Mouse (Mus musculus): Measurements from ENCODE around the gene Slxl1. TPM values are rescaled to one million over a fixed set of nuclear protein-coding genes. Genes with fewer than 3 reads are reported as not detected.

Gene Slxl1
- polyA plus RNA-seq (2014; fragmentation: Illumina TruSeq; extraction: RNeasy Lipid Tissue Mini Kit (QIAGEN cat#74804); ENCODE audit: low read depth, low replicate concordance): not detected

DNA sequence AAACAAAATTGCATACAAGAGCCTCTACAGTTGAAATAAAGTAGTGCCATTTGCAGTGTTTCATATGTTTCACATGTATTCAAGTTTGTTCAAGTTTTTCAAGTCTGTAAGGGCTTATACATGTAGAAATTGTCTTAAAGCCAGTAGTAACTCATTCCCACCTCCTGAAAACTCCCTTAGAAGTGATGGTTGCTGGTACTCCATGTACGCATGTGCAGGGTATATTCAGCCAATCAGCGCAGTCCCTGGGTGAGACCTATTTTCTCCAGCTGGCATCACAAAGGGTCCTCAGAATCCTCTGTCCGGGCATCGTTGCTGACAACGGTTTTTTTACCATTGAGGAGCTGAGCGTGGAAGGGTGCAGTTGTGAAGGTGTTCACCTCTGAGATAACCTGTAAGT is at the start of gene Slxl1:
Slxl1 (plus strand) TSS at position 301 of the 400 bp plus-strand sequence.

